Mouse (Mus musculus) hindbrain, postnatal 0 days (tissue): ENCODE results near the gene Ss18l2. TPM values are rescaled to one million over a fixed set of nuclear protein-coding genes. Genes with fewer than 3 reads are reported as not detected.

Source experiments
- ATAC-seq: fragments of 200-750 bp; cut with Nextera tagmentation; 2 replicates; pipeline ENCODE4 v1.8.0; 2017; ENCODE audit warnings: mild to moderate bottlenecking, moderate TSS enrichment, moderate library complexity
- DNase-seq: peaks from one replicate; pipeline ENCODE4 v3.0.0-alpha.2; 2015; ENCODE audit warnings: low spot score
- H3K27ac ChIP-seq: fragments of 300-500 bp; sonication (generic); 2 replicates; pipeline ENCODE4 v1.5.1; 2014; ENCODE audit warnings: mild to moderate bottlenecking
- H3K27me3 ChIP-seq: fragments of 300-500 bp; sonication (generic); 2 replicates; pipeline ENCODE4 v1.6.1; 2014; ENCODE audit warnings: low read length, mixed read lengths; ENCODE audit not compliant: insufficient read depth
- H3K36me3 ChIP-seq: fragments of 300-500 bp; sonication (generic); 2 replicates; pipeline ENCODE4 v1.6.1; 2014; ENCODE audit warnings: low read length, mixed read lengths; ENCODE audit not compliant: insufficient read depth
- H3K4me1 ChIP-seq: fragments of 300-500 bp; sonication (generic); 2 replicates; pipeline ENCODE4 v1.6.1; 2014; ENCODE audit warnings: antibody characterized with exemption, low read length, mixed read lengths; ENCODE audit not compliant: insufficient read depth
- H3K4me2 ChIP-seq: fragments of 300-500 bp; sonication (generic); 2 replicates; pipeline ENCODE4 v1.6.1; 2014; ENCODE audit warnings: low read depth, mild to moderate bottlenecking, low read length, moderate library complexity, mixed read lengths
- H3K4me3 ChIP-seq: fragments of 300-500 bp; sonication (generic); 2 replicates; pipeline ENCODE4 v1.5.1; 2014; ENCODE audit warnings: low read length
- H3K9ac ChIP-seq: fragments of 300-500 bp; sonication (generic); replicated peaks from 2 replicates; pipeline ENCODE4 v1.6.1; 2014; ENCODE audit warnings: mild to moderate bottlenecking, low read length, moderate library complexity, mixed read lengths
- H3K9me3 ChIP-seq: fragments of 300-500 bp; sonication (generic); 2 replicates; pipeline ENCODE4 v1.6.1; 2016; ENCODE audit warnings: low read length, mixed read lengths
- CTCF ChIP-seq: IDR thresholded peaks from 2 replicates; pipeline ENCODE4 v1.5.1; 2016; ENCODE audit warnings: antibody characterized with exemption, control low read depth, low read depth
- WGBS: fragments of 180-500 bp; shearing (Covaris S2); extraction: QIAGEN DNeasy Blood & Tissue Kit; methylation state at CpG from one replicate; pipeline ENCODE4 v1.1.7; 2014; 5-methylcytosine and 5-hydroxymethylcytosine counted together
- polyA plus RNA-seq: library from polyadenylated mRNA; unstranded; fragments of >200 nt; fragmentation: Nextera tagmentation; extraction: Ambion mirVana; gene quantifications from 2 replicates; pipeline ENCODE4 v1.2.1, GENCODE M21; 2015
- total RNA-seq: library from RNA; depleted of rRNA; stranded (reverse); fragments of >200 nt; gene quantifications from 2 replicates; pipeline ENCODE4 v1.2.3, GENCODE M21; 2014

Gene Ss18l2
- total and polyA plus RNA-seq, 2 experiments from 2014 or later = 62.6 to 231 TPM

DNA sequence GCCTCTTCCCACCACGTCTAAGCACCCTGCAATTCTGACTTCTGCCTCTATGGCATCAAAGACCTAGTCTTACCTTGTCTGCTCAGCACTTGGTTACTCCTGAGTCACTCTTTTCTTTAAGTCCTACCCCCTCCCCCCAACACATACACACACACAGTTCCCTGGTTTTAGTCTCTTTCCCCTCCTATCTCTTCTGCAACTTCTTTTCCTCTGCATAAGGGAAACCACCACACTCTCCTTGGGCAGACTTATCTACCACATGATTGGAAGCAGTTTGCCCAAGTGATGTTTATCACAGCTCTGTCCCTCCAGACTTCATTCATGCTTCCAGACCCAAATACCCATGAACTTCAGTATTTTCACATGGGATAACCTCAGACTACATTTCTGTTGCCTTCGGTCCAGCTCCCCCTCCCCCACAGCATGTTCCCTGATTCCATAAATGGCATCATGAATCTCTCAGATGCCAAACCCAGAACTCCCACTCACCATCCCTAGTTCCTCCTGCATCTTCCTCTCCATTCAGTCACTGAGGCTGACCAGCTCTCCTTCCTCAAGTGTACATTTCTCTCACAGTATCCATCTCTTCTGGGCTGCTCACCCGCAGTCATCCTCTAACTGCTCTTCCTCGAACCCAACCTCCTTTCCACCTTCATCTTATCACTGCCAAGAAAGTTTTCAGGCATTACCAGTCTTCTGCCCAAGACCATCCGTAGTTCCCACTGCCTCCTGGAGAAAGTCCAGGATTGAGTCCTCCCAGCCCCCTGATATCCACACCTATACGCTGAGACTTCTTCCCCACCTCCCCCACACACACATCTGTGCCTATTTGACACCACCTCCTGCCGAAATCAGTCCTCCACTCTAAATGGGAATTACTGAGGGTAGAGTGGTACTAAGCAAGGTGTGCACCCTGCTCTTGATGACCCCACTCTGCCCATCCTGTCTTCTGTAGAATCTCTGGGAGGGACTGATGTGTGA lies 1.3 kb upstream of the Ss18l2 start:
- Histone ChIP-seq H3K36me3 (peaks cover 11% of the 10 kb centered on the region), H3K9ac (no peak overlapping the region), H3K9me3 (no peaks in the 10 kb centered on the region), H3K4me1 (peaks cover 18% of the 10 kb centered on the region), H3K4me2 (no peak overlapping the region), H3K27me3 (no peaks in the 10 kb centered on the region), H3K4me3 (no peak overlapping the region), H3K27ac (no peak overlapping the region)
- DNase-seq = no peak
- 68% methylated on average over 7 of the region's 7 CpGs for WGBS
- no peak for ATAC-seq
- no peak for TF ChIP-seq CTCF

DNA sequence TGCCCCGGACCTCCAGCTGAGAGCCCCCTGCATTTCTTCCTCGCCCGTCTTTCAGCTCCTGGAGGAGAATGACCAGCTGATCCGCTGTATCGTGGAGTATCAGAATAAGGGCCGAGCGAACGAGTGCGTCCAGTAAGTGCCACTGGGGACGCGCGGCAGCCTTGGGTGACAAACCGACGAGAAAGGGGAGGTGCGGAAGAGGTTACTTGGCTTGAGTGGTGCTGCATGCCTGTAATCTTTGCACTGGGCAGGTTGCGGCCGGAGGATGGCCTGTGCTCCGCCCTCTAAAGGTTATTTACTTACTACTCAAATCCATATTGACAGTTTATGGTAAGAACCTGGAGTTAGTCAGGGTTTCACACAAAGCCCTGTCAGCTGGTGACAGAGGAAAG lies 451 bp downstream of the Ss18l2 start:
- H3K27me3 ChIP-seq = no peaks in the 10 kb centered on the region
- peak overlapping the region; percentile 85 for H3K4me2 ChIP-seq
- peak; percentile 21; the same call in 1 of the 2 replicates for TF ChIP-seq CTCF
- H3K4me3 ChIP-seq = peak overlapping the region; percentile 96
- DNase-seq = no peak
- ATAC-seq = peak; percentile 20; the same call in 1 of the 2 replicates
- H3K27ac ChIP-seq = peak overlapping the region; percentile 96
- no peaks in the 10 kb centered on the region for H3K9me3 ChIP-seq
- peaks cover 11% of the 10 kb centered on the region for H3K36me3 ChIP-seq
- WGBS = under 1% methylated on average over 18 of the region's 18 CpGs
- peaks cover 8% of the 10 kb centered on the region for H3K4me1 ChIP-seq
- H3K9ac ChIP-seq = peak overlapping the region; percentile 96

DNA sequence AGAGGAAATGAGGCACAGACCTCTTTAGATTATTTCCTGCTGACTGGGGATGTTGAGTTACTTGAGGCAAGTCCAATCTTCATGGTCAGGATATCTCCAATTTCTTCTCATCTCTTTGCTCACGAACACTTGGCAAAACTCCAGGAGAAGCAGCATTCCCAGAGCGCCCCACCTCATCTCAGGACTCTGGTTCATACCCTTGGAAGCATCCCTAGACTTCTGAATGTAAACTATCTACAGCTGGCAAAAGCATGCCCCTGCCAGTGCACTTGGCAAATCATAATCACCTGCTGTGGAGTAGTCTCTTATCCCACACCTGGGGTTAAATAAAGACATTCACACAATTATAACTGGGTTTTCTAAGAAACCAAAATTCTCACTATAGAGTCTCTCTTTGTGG lies 6.9 kb downstream of the Ss18l2 start:
- ATAC-seq (no peak), DNase-seq (no peak)
- no peak for TF ChIP-seq CTCF
- WGBS = 82% methylated on average over 2 of the region's 2 CpGs
- no peaks in the 10 kb centered on the region for H3K27me3 ChIP-seq
- no peak overlapping the region for H3K27ac ChIP-seq
- H3K9me3 ChIP-seq = no peaks in the 10 kb centered on the region
- H3K36me3 ChIP-seq = peaks cover 11% of the 10 kb centered on the region
- H3K9ac ChIP-seq = no peak overlapping the region
- peaks cover 5% of the 10 kb centered on the region for H3K4me1 ChIP-seq
- no peak overlapping the region for H3K4me3 ChIP-seq
- no peak overlapping the region for H3K4me2 ChIP-seq

DNA sequence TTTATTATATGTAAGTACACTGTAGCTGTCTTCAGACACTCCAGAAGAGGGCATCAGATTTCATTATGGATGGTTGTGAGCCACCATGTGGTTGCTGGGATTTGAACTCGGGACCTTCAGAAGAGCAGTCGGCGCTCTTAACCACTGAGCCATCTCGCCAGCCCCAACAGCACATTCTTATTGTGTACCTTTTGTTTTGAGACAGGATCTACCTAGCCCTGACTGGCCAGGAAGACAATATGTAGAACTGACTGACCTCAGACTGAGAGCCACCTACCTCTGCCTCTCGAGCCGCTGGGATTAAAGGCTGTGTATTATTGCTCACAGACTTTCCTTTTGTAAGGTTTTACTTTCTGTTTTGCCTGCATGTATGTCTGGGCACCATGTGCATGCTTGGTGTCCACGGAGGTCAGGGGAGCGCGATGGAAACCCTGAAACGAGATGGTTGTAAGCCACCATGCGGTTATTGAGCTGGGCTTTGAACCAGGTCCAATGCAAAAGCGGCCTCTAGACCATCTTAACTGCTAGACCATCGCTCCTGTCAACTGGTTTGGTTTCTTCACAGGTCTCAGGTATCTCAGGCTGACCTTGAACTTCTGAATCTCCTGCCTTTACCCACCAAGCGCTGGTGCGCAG lies 8.1 kb downstream of the Ss18l2 start:
- Histone ChIP-seq H3K9ac (peak overlapping the region; percentile 95), H3K36me3 (peaks cover 5% of the 10 kb centered on the region), H3K4me2 (peak overlapping the region; percentile 85), H3K9me3 (no peaks in the 10 kb centered on the region), H3K27me3 (no peaks in the 10 kb centered on the region), H3K4me1 (peaks cover 5% of the 10 kb centered on the region), H3K27ac (peak overlapping the region; percentile 97), H3K4me3 (peak overlapping the region; percentile 80)
- TF ChIP-seq CTCF = no peak
- WGBS = 65% methylated on average over 15 of the region's 15 CpGs
- ATAC-seq (no peak), DNase-seq (no peak)

DNA sequence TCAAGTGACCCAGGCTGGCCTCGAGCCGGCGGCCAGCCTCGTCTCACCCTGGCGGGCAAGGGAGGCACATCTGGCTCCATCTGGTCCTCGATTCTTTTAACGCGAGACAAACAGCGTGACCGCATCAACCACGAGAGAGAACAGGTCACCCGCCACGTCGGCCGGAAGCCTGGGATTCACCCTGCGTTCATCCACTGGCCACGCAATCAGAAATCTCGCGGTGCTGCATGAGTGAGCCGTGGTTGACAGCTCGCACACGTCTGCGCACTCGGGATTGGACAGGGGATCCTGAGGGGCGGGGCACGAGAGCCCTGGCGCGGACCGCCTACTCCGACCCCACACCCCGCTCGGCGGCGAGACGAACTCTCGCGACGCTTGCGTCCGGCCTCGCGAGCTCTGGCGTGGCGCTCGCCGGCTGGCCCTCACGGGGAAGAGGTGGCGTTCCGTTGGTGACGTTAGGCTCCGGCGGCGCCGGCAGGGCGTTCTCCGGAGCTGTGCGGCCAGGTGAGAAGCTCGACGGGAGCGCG lies 8.7 kb downstream of the Ss18l2 start, which contains the start of gene Nktr:
TSS of gene Nktr (plus strand) at position 378 of the 527 bp plus-strand sequence.
- Histone ChIP-seq H3K9ac (peak within 1 kb of the TSS; percentile 95), H3K9me3 (no peaks in the 10 kb centered on the region), H3K27me3 (no peaks in the 10 kb centered on the region), H3K4me3 (peak within 1 kb of the TSS; percentile 80), H3K27ac (peak within 1 kb of the TSS; percentile 97), H3K4me1 (peaks cover 5% of the 10 kb centered on the region), H3K4me2 (peak within 1 kb of the TSS; percentile 85), H3K36me3 (no peaks in the 10 kb centered on the region)
- peak; percentile 99 for ATAC-seq
- peak; percentile 100 for DNase-seq
- peak; percentile 58 for TF ChIP-seq CTCF
- WGBS = under 1% methylated on average over 59 of the region's 61 CpGs
